Mouse (Mus musculus) liver, adult 2 months (tissue): ENCODE results near the gene Mybbp1a. TPM values are rescaled to one million over a fixed set of nuclear protein-coding genes. Genes with fewer than 3 reads are reported as not detected.
A peak's percentile ranks its signal among the peaks of the same experiment; 100 is the strongest.

Experiments
- DNase-seq: peaks from one replicate; pipeline ENCODE4 v3.0.0-alpha.2; 2011; ENCODE audit warnings: low read depth, low spot score; ENCODE audit errors: extremely low read depth
- H3K27ac ChIP-seq: fragments of 200-500 bp; replicated peaks from 2 replicates; pipeline ENCODE4 v1.5.1; 2012; ENCODE audit warnings: low read depth, mild to moderate bottlenecking, control low read depth, inconsistent platforms, low read length; ENCODE audit not compliant: insufficient read depth
- H3K27me3 ChIP-seq: fragments of 200-500 bp; 2 replicates; pipeline ENCODE4 v1.6.1; 2012; ENCODE audit warnings: mild to moderate bottlenecking, moderate library complexity, low read length, inconsistent platforms; ENCODE audit not compliant: control insufficient read depth, insufficient read depth
- H3K36me3 ChIP-seq: fragments of 200-500 bp; 2 replicates; pipeline ENCODE4 v1.6.1; 2012; ENCODE audit warnings: low read length, inconsistent platforms; ENCODE audit not compliant: control insufficient read depth, insufficient read depth
- H3K4me1 ChIP-seq: fragments of 200-500 bp; 2 replicates; pipeline ENCODE4 v1.6.1; 2011; ENCODE audit warnings: low read length; ENCODE audit not compliant: control insufficient read depth, insufficient read depth
- H3K4me3 ChIP-seq: fragments of 200-500 bp; 2 replicates; pipeline ENCODE4 v1.5.1; 2011; ENCODE audit warnings: low read depth, mild to moderate bottlenecking, control low read depth, low read length, moderate library complexity; ENCODE audit not compliant: insufficient read depth
- H3K79me2 ChIP-seq: fragments of 200-500 bp; 2 replicates; pipeline ENCODE4 v1.6.1; 2012; ENCODE audit warnings: inconsistent platforms, mild to moderate bottlenecking, low read length, moderate library complexity; ENCODE audit not compliant: control insufficient read depth, insufficient read depth
- H3K9ac ChIP-seq: fragments of 200-500 bp; 2 replicates; pipeline ENCODE4 v1.6.1; 2012; ENCODE audit warnings: low read depth, mild to moderate bottlenecking, control low read depth, inconsistent platforms, low read length
- CTCF ChIP-seq: fragments of 200-500 bp; IDR thresholded peaks from 2 replicates; pipeline ENCODE4 v1.5.1; 2011; ENCODE audit warnings: low read depth, low read length, control low read depth
- POLR2A ChIP-seq: fragments of 200-500 bp; IDR thresholded peaks from 2 replicates; pipeline ENCODE4 v1.6.1; 2011; ENCODE audit warnings: low read length, control low read depth; ENCODE audit not compliant: insufficient read depth; ENCODE audit errors: extremely low read depth
- WGBS: fragments of 180-500 bp; shearing (Covaris S2); methylation state at CpG from one replicate; pipeline ENCODE4 v1.1.7; 2018; 5-methylcytosine and 5-hydroxymethylcytosine counted together
- polyA plus RNA-seq: library from polyadenylated mRNA; depleted of rRNA; stranded (reverse); fragments of >200 nt; gene quantifications from 2 replicates; pipeline ENCODE4 v1.2.3, GENCODE M21; 2012
- total RNA-seq: library from RNA; depleted of rRNA; stranded (reverse); fragments of >200 nt; gene quantifications from 2 replicates; pipeline ENCODE4 v1.2.3, GENCODE M21; 2014

Mybbp1a gene
- total and polyA plus RNA-seq, 2 experiments: 13.7 to 21.6 TPM

GRCm38 (mm10) chr11:72491130-72491960, 50.2 kb downstream of the Mybbp1a start:
- H3K27ac ChIP-seq: no peak overlapping the region
- no peaks in the 10 kb centered on the region for H3K79me2 ChIP-seq
- WGBS: 75% methylated on average over 15 of the region's 15 CpGs
- TF ChIP-seq POLR2A (no peak), CTCF (no peak)
- no peaks in the 10 kb centered on the region for H3K36me3 ChIP-seq
- H3K27me3 ChIP-seq: peaks cover 10% of the 10 kb centered on the region; the same call in 1 of the 2 replicates
- H3K4me3 ChIP-seq: no peak overlapping the region
- H3K9ac ChIP-seq: no peak overlapping the region
- peaks cover 10% of the 10 kb centered on the region; the same call in 1 of the 2 replicates for H3K4me1 ChIP-seq
- no peak for DNase-seq

- WGBS: 59% methylated on average over 8 of the region's 8 CpGs
- no peaks in the 10 kb centered on the region for H3K27me3 ChIP-seq
- no peak for TF ChIP-seq POLR2A
- TF ChIP-seq CTCF: no peak
Measured at GRCm38 (mm10) chr11:72494046-72494988, 53.2 kb downstream of the Mybbp1a start.

GRCm38 (mm10) chr11:72496066-72496465, 54.9 kb downstream of the Mybbp1a start:
- H3K9ac ChIP-seq: no peak overlapping the region
- peak; percentile 59 for DNase-seq
- 19% methylated on average over 3 of the region's 3 CpGs for WGBS
- no peaks in the 10 kb centered on the region for H3K36me3 ChIP-seq
- H3K4me3 ChIP-seq: no peak overlapping the region
- H3K4me1 ChIP-seq: peaks cover 4% of the 10 kb centered on the region; the same call in 1 of the 2 replicates
- no peak overlapping the region for H3K27ac ChIP-seq
- H3K79me2 ChIP-seq: no peaks in the 10 kb centered on the region
- TF ChIP-seq CTCF (no peak), POLR2A (no peak)
- H3K27me3 ChIP-seq: no peaks in the 10 kb centered on the region

More at GRCm38 (mm10) chr11:72494046-72494988, 53.2 kb downstream of the Mybbp1a start:
- Histone ChIP-seq H3K36me3 (no peaks in the 10 kb centered on the region), H3K27ac (no peak overlapping the region), H3K9ac (no peak overlapping the region), H3K4me3 (no peak overlapping the region), H3K4me1 (peaks cover 5% of the 10 kb centered on the region; the same call in 1 of the 2 replicates), H3K79me2 (no peaks in the 10 kb centered on the region)
- DNase-seq: no peak

- WGBS: 17% methylated on average over 1 of the region's 1 CpGs
- Histone ChIP-seq H3K9ac (no peak overlapping the region), H3K27me3 (no peaks in the 10 kb centered on the region), H3K27ac (no peak overlapping the region), H3K79me2 (no peaks in the 10 kb centered on the region), H3K4me1 (peaks cover 4% of the 10 kb centered on the region; the same call in 1 of the 2 replicates), H3K36me3 (no peaks in the 10 kb centered on the region), H3K4me3 (no peak overlapping the region)
- DNase-seq: peak; percentile 55
- no peak for TF ChIP-seq CTCF
- no peak for TF ChIP-seq POLR2A
Measured at GRCm38 (mm10) chr11:72496775-72497174, 55.6 kb downstream of the Mybbp1a start.

GRCm38 (mm10) chr11:72497367-72497766, 56.2 kb downstream of the Mybbp1a start:
- Histone ChIP-seq H3K36me3 (no peaks in the 10 kb centered on the region), H3K79me2 (no peaks in the 10 kb centered on the region), H3K4me3 (no peak overlapping the region), H3K27me3 (no peaks in the 10 kb centered on the region), H3K9ac (no peak overlapping the region), H3K4me1 (peaks cover 4% of the 10 kb centered on the region; the same call in 1 of the 2 replicates), H3K27ac (no peak overlapping the region)
- DNase-seq: no peak
- no peak for TF ChIP-seq CTCF
- no peak for TF ChIP-seq POLR2A
- 71% methylated on average over 4 of the region's 4 CpGs for WGBS
